Mouse (Mus musculus) embryonic fibroblast, embryonic 13.5 days (primary cell): ENCODE measurements at regions not wholly inside any gene's neighbourhood (a gene's known extent, or its start where the extent isn't known, plus 50 kb on each side); places are given as distances from the start of the nearest gene placed in this dataset.

Experiments used
- H3K27ac ChIP-seq: 2 replicates; pipeline ENCODE4 v1.5.1; 2012; ENCODE audit warnings: low read length, control low read depth, inconsistent platforms; ENCODE audit not compliant: insufficient read depth
- H3K4me1 ChIP-seq: 2 replicates; pipeline ENCODE4 v1.6.1; 2011; ENCODE audit warnings: low read length; ENCODE audit not compliant: control insufficient read depth, insufficient read depth
- H3K4me3 ChIP-seq: 2 replicates; pipeline ENCODE4 v1.5.1; 2011; ENCODE audit warnings: mild to moderate bottlenecking, control low read depth, low read length; ENCODE audit not compliant: insufficient read depth
- CTCF ChIP-seq: IDR thresholded peaks from 2 replicates; pipeline ENCODE4 v1.5.1; 2011; ENCODE audit warnings: mild to moderate bottlenecking, control low read depth, low read length, moderate library complexity, borderline replicate concordance; ENCODE audit not compliant: insufficient read depth
- POLR2A ChIP-seq: IDR thresholded peaks from 2 replicates; pipeline ENCODE4 v1.6.1; 2011; ENCODE audit warnings: low read depth, mild to moderate bottlenecking, control low read depth, low read length, moderate library complexity

DNA sequence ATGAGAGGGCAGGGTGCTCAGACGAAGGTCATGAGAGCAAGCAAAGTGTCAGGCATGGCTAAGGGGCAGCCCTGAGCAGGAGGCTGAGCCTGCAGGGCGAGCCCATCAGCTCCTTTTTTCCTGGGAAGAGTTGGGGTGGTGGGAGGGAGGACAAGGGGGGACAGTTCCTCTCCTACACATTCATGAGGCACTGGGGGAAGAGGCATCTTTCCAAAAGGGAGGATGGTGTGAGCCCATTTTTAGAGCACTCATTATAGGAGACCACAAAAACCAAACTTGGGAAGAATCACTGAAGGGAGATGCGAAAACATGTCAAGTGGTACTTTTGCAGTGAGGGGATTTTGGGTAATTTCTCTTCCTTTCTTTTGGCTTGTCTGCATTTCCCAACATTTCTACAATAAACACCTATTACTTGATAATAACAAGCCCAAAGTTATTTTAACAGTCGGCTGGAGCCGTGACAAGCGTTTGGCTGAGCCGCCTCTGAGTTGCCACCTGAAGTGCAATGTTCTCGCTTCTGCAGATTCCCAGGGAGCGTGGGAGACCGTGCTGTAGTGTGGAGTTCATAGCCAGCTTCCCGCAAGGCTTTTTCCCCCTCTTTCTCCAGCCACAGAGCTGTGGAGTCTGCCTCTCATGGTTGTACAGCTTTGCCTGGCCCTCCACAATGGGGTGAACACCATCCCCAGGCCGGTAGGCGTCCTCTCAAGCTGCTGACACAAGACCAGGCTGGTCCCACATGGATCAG lies 136.9 kb upstream of the Kcnab2 start:
- no peak for TF ChIP-seq POLR2A
- TF ChIP-seq CTCF, result no peak
- Histone ChIP-seq H3K27ac (no peak overlapping the region), H3K4me1 (no peaks in the 10 kb centered on the region), H3K4me3 (no peak overlapping the region)
